ENCODE assay signal across 10 mouse cellular contexts in the genomic region with DNA sequence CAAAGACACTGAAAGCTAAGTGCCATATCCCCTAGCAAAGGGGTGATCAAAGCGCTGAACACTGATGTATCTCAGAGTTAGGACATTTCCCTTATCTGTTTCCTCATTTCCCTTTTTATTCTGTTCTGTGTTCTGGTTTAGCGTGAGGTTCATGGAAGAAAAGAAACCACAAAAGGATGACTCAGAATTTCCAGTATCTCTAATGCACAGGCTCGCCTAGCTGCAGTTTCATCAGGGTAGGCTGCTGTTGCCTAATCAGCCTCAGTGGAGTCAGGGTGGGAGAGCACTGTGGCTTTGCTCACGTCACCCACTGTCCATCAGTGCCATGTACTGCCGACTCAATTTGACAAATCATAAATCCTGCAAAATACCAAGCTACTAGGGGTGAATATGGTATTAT.
DNase-seq lines count a peak whose midpoint lies in the region; ATAC-seq and TF ChIP-seq lines count a peak whose summit lies in the region.
"Had no signal": no experiment of that assay in that cellular context is flagged by ENCODE, and none has a peak within 500 bp of the region (broad histone marks: within the 10 kb centered on the region; RNA-seq: fewer than 3 reads in every experiment).

No protein-coding gene starts in this region.

- no peaks in the 10 kb centered on the region for H3K27me3 ChIP-seq in liver, embryonic 13.5 days
- H3K27me3 ChIP-seq in thymus, adult 2 months (ENCODE audit: control insufficient read depth, insufficient read depth, low read length): no peaks in the 10 kb centered on the region
- H3K27me3 ChIP-seq: heart, embryonic 15.5 days; midbrain, embryonic 12.5 days had no signal

- 8% methylated on average over 5 of the region's 5 CpGs for WGBS in liver, embryonic 13.5 days (ENCODE audit: insufficient replicate concordance)
- WGBS in thymus, adult 2 months: 33% methylated on average over 5 of the region's 5 CpGs

- H3K36me3 ChIP-seq in liver, embryonic 13.5 days: no peaks in the 10 kb centered on the region
- no peaks in the 10 kb centered on the region for H3K36me3 ChIP-seq in thymus, adult 2 months (ENCODE audit: control insufficient read depth, insufficient read depth, low read length)
- H3K36me3 ChIP-seq: heart, embryonic 15.5 days; midbrain, embryonic 12.5 days had no signal

- H3K4me1 ChIP-seq in liver, embryonic 13.5 days (replicated peaks): no peaks in the 10 kb centered on the region
- H3K4me1 ChIP-seq in thymus, adult 2 months (replicated peaks; ENCODE audit: control insufficient read depth, insufficient read depth, low read length): no peaks in the 10 kb centered on the region
- H3K4me1 ChIP-seq: heart, embryonic 15.5 days had no signal

- H3K4me3 ChIP-seq in liver, embryonic 13.5 days (replicated peaks): no peak overlapping the region
- H3K4me3 ChIP-seq in thymus, adult 2 months (ENCODE audit: control insufficient read depth, insufficient read depth, low read length): no peak overlapping the region
- H3K4me3 ChIP-seq: heart, embryonic 15.5 days; midbrain, embryonic 12.5 days had no signal

- no peak overlapping the region for H3K4me2 ChIP-seq in liver, embryonic 13.5 days
- H3K4me2 ChIP-seq: heart, embryonic 15.5 days; midbrain, embryonic 12.5 days had no signal

- intact Hi-C loops in left cerebral cortex, postnatal 4 days (cut with DNase I): no loop called here

- ATAC-seq in liver, embryonic 13.5 days (ENCODE audit: low read depth): peak; percentile 96

- TF ChIP-seq CTCF in thymus, adult 2 months (IDR thresholded peaks at IDR 0.05; ENCODE audit: borderline replicate concordance, control insufficient read depth, extremely low read depth, insufficient read depth, low read length, poor library complexity): no peak

- H3K9me3 ChIP-seq in liver, embryonic 13.5 days (replicated peaks): no peaks in the 10 kb centered on the region
- H3K9me3 ChIP-seq: heart, embryonic 15.5 days; midbrain, embryonic 12.5 days had no signal

- no peak for TF ChIP-seq POLR2A in thymus, adult 2 months (IDR thresholded peaks at IDR 0.05; ENCODE audit: control insufficient read depth, extremely low read depth, insufficient read depth, low read length, poor library complexity)

- H3K9ac ChIP-seq in liver, embryonic 13.5 days: no peak overlapping the region
- H3K9ac ChIP-seq: heart, embryonic 15.5 days; midbrain, embryonic 12.5 days had no signal

- DNase-seq in urinary bladder, postnatal 14 days (ENCODE audit: low spot score): peak; percentile 5
- DNase-seq in urinary bladder, postnatal 4 days (ENCODE audit: low spot score in 2 of 2): no peak
- peak; percentile 21 for DNase-seq in brain, adult 2 months (ENCODE audit: low read depth, low spot score)
- DNase-seq in liver, embryonic 13.5 days: peak; percentile 34
- DNase-seq in left cerebral cortex, postnatal 4 days: no peak
- no peak for DNase-seq in cerebellum, postnatal 25 days
- no peak for DNase-seq in thymus, adult 2 months
- DNase-seq: cerebellum, adult 8-10 months had no signal

- H3K27ac ChIP-seq in liver, embryonic 13.5 days: no peak overlapping the region
- no peak overlapping the region for H3K27ac ChIP-seq in thymus, adult 2 months (ENCODE audit: control insufficient read depth, insufficient read depth, low read length)
- H3K27ac ChIP-seq: heart, embryonic 15.5 days; midbrain, embryonic 12.5 days had no signal

Comparison
In these comparisons a context has a peak if more than half of its experiments do, and no peak if none do; other contexts are left out.
1. DNase-seq: peak in urinary bladder, postnatal 14 days (single experiment), brain, adult 2 months (single experiment) and liver, embryonic 13.5 days (single experiment); none in urinary bladder, postnatal 4 days (0 of 2), left cerebral cortex, postnatal 4 days (single experiment), cerebellum, postnatal 25 days (0 of 2) and thymus, adult 2 months (single experiment).